Mouse (Mus musculus) CH12.LX (cell line): ENCODE data around the gene Efemp2.

Source experiments
- CHD1 ChIP-seq: IDR thresholded peaks from 2 replicates; pipeline ENCODE4 v1.6.1; 2012; ENCODE audit warnings: low read depth, low read length, improper control_type of control experiment, inconsistent platforms
- CHD2 ChIP-seq: IDR thresholded peaks from 2 replicates; pipeline ENCODE4 v1.6.1; 2011; ENCODE audit warnings: low read length, improper control_type of control experiment
- CTCF ChIP-seq, 2 experiments: IDR thresholded peaks in 1 of 2; conservative IDR thresholded peaks in 1 of 2; 2 replicates each; pipeline ENCODE4 v1.5.1; 2011 to 2012; ENCODE audit warnings: low read depth in 2 of 2, low read length in 2 of 2, improper control_type of control experiment in 1 of 2, inconsistent platforms in 1 of 2, mild to moderate bottlenecking in 1 of 2, moderate library complexity in 1 of 2
- IRF4 ChIP-seq: IDR thresholded peaks from 2 replicates; pipeline ENCODE4 v1.6.1; 2014; ENCODE audit warnings: low read depth, mild to moderate bottlenecking, inconsistent platforms, low read length, improper control_type of control experiment
- JUND ChIP-seq: conservative IDR thresholded peaks from 2 replicates; pipeline ENCODE4 v1.6.1; 2011; ENCODE audit warnings: low read depth, low read length, improper control_type of control experiment
- MAFK ChIP-seq: IDR thresholded peaks from 2 replicates; pipeline ENCODE4 v1.6.1; 2011; ENCODE audit warnings: low read length, improper control_type of control experiment; ENCODE audit not compliant: insufficient replicate concordance
- MAZ ChIP-seq: IDR thresholded peaks from 2 replicates; pipeline ENCODE4 v1.6.1; 2012; ENCODE audit warnings: low read depth, mild to moderate bottlenecking, inconsistent platforms, low read length, improper control_type of control experiment, moderate library complexity
- MYC ChIP-seq: IDR thresholded peaks from 2 replicates; pipeline ENCODE4 v1.6.1; 2011; ENCODE audit warnings: low read depth, mild to moderate bottlenecking, improper control_type of control experiment, low read length
- POLR2A ChIP-seq: IDR thresholded peaks from 2 replicates; pipeline ENCODE4 v1.6.1; 2011; ENCODE audit warnings: low read depth, mild to moderate bottlenecking, improper control_type of control experiment, low read length
- TCF12 ChIP-seq: IDR thresholded peaks from 2 replicates; pipeline ENCODE4 v1.6.1; 2014; ENCODE audit warnings: low read depth, mild to moderate bottlenecking, inconsistent platforms, low read length, improper control_type of control experiment
- USF1 ChIP-seq: IDR thresholded peaks from 2 replicates; pipeline ENCODE4 v1.6.1; 2014; ENCODE audit warnings: low read depth, mild to moderate bottlenecking, inconsistent platforms, low read length, improper control_type of control experiment
- ZC3H11A ChIP-seq: IDR thresholded peaks from 2 replicates; pipeline ENCODE4 v1.6.1; 2012; ENCODE audit warnings: low read depth, mild to moderate bottlenecking, inconsistent platforms, low read length, improper control_type of control experiment
- ZNF384 ChIP-seq: IDR thresholded peaks from 2 replicates; pipeline ENCODE4 v1.6.1; 2012; ENCODE audit warnings: low read depth, low read length, improper control_type of control experiment, inconsistent platforms

- TF ChIP-seq IRF4 (no peak), JUND (no peak), TCF12 (no peak), MYC (no peak), ZNF384 (no peak), CTCF (conservative IDR thresholded peaks at IDR 0.05 in 1 of 2, IDR thresholded peaks at IDR 0.05 in 1 of 2; ENCODE audit: low read depth in 2 of 2, low read length in 2 of 2) (no peak), POLR2A (no peak), MAZ (no peak), ZC3H11A (no peak), CHD2 (no peak), MAFK (no peak), USF1 (no peak), CHD1 (no peak)
These were observed 47.0 kb upstream of the Efemp2 start for GRCm38 (mm10) chr19:5426640-5427290.
